Mouse (Mus musculus): Measurements from ENCODE around the gene Aqp6. TPM values are rescaled to one million over a fixed set of nuclear protein-coding genes. Genes with fewer than 3 reads are reported as not detected.

Gene Aqp6
- polyA plus RNA-seq, 1 experiment from 2014 or later: 1.3 TPM

- peaks cover 39% of the 10 kb centered on the region for H3K36me3 ChIP-seq
- no peak for ATAC-seq (ENCODE audit: low FRiP score)
- H3K9me3 ChIP-seq (replicated peaks): no peaks in the 10 kb centered on the region
- H3K9ac ChIP-seq: no peak overlapping the region
- no peak overlapping the region for H3K4me3 ChIP-seq
- H3K27ac ChIP-seq: peak overlapping the region; percentile 52; the same call in 1 of the 2 replicates
- H3K4me1 ChIP-seq: peaks cover 8% of the 10 kb centered on the region
- H3K27me3 ChIP-seq: 0 out of 2 replicates have a peak, but pooled peaks cover 3% of the 10 kb centered on the region
- 82% methylated on average over 4 of the region's 4 CpGs for WGBS
- no peak overlapping the region for H3K4me2 ChIP-seq (replicated peaks)
Observed at GRCm38 (mm10) chr15:99619821-99620220, 18.6 kb downstream of the Aqp6 start.

- no peaks in the 10 kb centered on the region for H3K27me3 ChIP-seq
- H3K9me3 ChIP-seq (replicated peaks): no peaks in the 10 kb centered on the region
- ATAC-seq (ENCODE audit: low FRiP score): no peak
- no peak overlapping the region for H3K4me3 ChIP-seq
- 92% methylated on average over 7 of the region's 11 CpGs for WGBS
- peaks cover 61% of the 10 kb centered on the region for H3K36me3 ChIP-seq
- H3K27ac ChIP-seq: no peak overlapping the region
- no peaks in the 10 kb centered on the region for H3K4me1 ChIP-seq
- H3K9ac ChIP-seq: no peak overlapping the region
- no peak overlapping the region for H3K4me2 ChIP-seq (replicated peaks)
Observed at GRCm38 (mm10) chr15:99622063-99622462, 20.9 kb downstream of the Aqp6 start.

GRCm38 (mm10) chr15:99631618-99632017, 30.4 kb downstream of the Aqp6 start:
- Histone ChIP-seq H3K27me3 (no peaks in the 10 kb centered on the region), H3K4me3 (no peak overlapping the region), H3K36me3 (peaks cover 84% of the 10 kb centered on the region), H3K4me2 (replicated peaks) (no peak overlapping the region), H3K27ac (no peak overlapping the region), H3K9ac (no peak overlapping the region), H3K4me1 (peaks cover 5% of the 10 kb centered on the region; the same call in 1 of the 2 replicates), H3K9me3 (replicated peaks) (0 out of 2 replicates have a peak, but pooled peaks cover 3% of the 10 kb centered on the region)
- ATAC-seq (ENCODE audit: low FRiP score): no peak

GRCm38 (mm10) chr15:99634702-99635101, 33.5 kb downstream of the Aqp6 start:
- 95% methylated on average over 7 of the region's 7 CpGs for WGBS
- Histone ChIP-seq H3K9ac (no peak overlapping the region), H3K4me3 (no peak overlapping the region), H3K4me2 (replicated peaks) (no peak overlapping the region), H3K36me3 (peaks cover 82% of the 10 kb centered on the region), H3K9me3 (replicated peaks) (0 out of 2 replicates have a peak, but pooled peaks cover 3% of the 10 kb centered on the region), H3K27me3 (no peaks in the 10 kb centered on the region), H3K4me1 (peaks cover 15% of the 10 kb centered on the region; the same call in 1 of the 2 replicates), H3K27ac (no peak overlapping the region)
- no peak for ATAC-seq (ENCODE audit: low FRiP score)

- H3K27me3 ChIP-seq: no peaks in the 10 kb centered on the region
- no peaks in the 10 kb centered on the region for H3K9me3 ChIP-seq (replicated peaks)
- peak; percentile 66; the same call in 1 of the 2 replicates for ATAC-seq (ENCODE audit: low FRiP score)
- H3K9ac ChIP-seq: no peak overlapping the region
- peaks cover 67% of the 10 kb centered on the region for H3K36me3 ChIP-seq
- H3K4me1 ChIP-seq: peaks cover 17% of the 10 kb centered on the region
- peak overlapping the region; percentile 8; the same call in 1 of the 2 replicates for H3K4me2 ChIP-seq (replicated peaks)
- peak overlapping the region; percentile 89 for H3K27ac ChIP-seq
- WGBS: 50% methylated on average over 12 of the region's 12 CpGs
- no peak overlapping the region for H3K4me3 ChIP-seq
Observed at GRCm38 (mm10) chr15:99637405-99638123, 36.4 kb downstream of the Aqp6 start.

GRCm38 (mm10) chr15:99638124-99638485, 36.9 kb downstream of the Aqp6 start:
- no peak overlapping the region for H3K9ac ChIP-seq
- H3K36me3 ChIP-seq: peaks cover 64% of the 10 kb centered on the region
- H3K27me3 ChIP-seq: no peaks in the 10 kb centered on the region
- no peak overlapping the region for H3K4me2 ChIP-seq (replicated peaks)
- 0 out of 2 replicates have a peak, but pooled peaks have one; percentile 67 for ATAC-seq (ENCODE audit: low FRiP score)
- no peaks in the 10 kb centered on the region for H3K9me3 ChIP-seq (replicated peaks)
- no peak overlapping the region for H3K4me3 ChIP-seq
- 77% methylated on average over 5 of the region's 5 CpGs for WGBS
- H3K4me1 ChIP-seq: peaks cover 19% of the 10 kb centered on the region
- H3K27ac ChIP-seq: peak overlapping the region; percentile 89

GRCm38 (mm10) chr15:99642622-99643021, 41.4 kb downstream of the Aqp6 start:
- WGBS: 66% methylated on average over 6 of the region's 6 CpGs
- Histone ChIP-seq H3K4me2 (replicated peaks) (no peak overlapping the region), H3K36me3 (peaks cover 29% of the 10 kb centered on the region), H3K9ac (peak overlapping the region; percentile 36; the same call in 1 of the 2 replicates), H3K27ac (peak overlapping the region; percentile 70), H3K27me3 (no peaks in the 10 kb centered on the region), H3K9me3 (replicated peaks) (no peaks in the 10 kb centered on the region), H3K4me3 (no peak overlapping the region), H3K4me1 (peaks cover 44% of the 10 kb centered on the region)
- no peak for ATAC-seq (ENCODE audit: low FRiP score)

GRCm38 (mm10) chr15:99643832-99644231, 42.6 kb downstream of the Aqp6 start:
- peak overlapping the region; percentile 62 for H3K27ac ChIP-seq
- no peak for ATAC-seq (ENCODE audit: low FRiP score)
- H3K4me3 ChIP-seq: no peak overlapping the region
- peaks cover 50% of the 10 kb centered on the region for H3K4me1 ChIP-seq
- 79% methylated on average over 10 of the region's 10 CpGs for WGBS
- H3K4me2 ChIP-seq (replicated peaks): no peak overlapping the region
- H3K36me3 ChIP-seq: peaks cover 23% of the 10 kb centered on the region
- H3K9ac ChIP-seq: no peak overlapping the region
- H3K9me3 ChIP-seq (replicated peaks): no peaks in the 10 kb centered on the region
- no peaks in the 10 kb centered on the region for H3K27me3 ChIP-seq

- 62% methylated on average over 7 of the region's 7 CpGs for WGBS
- peaks cover 59% of the 10 kb centered on the region for H3K4me1 ChIP-seq
- no peaks in the 10 kb centered on the region for H3K9me3 ChIP-seq (replicated peaks)
Observed at GRCm38 (mm10) chr15:99644776-99645175, 43.6 kb downstream of the Aqp6 start.

GRCm38 (mm10) chr15:99648326-99648725, 47.1 kb downstream of the Aqp6 start:
- H3K36me3 ChIP-seq: no peaks in the 10 kb centered on the region
- H3K4me3 ChIP-seq: no peak overlapping the region
- WGBS: 27% methylated on average over 4 of the region's 4 CpGs
- H3K9ac ChIP-seq: no peak overlapping the region; the same call in 1 of the 2 replicates
- peak overlapping the region; percentile 74 for H3K27ac ChIP-seq
- peaks cover 70% of the 10 kb centered on the region for H3K4me1 ChIP-seq
- ATAC-seq (ENCODE audit: low FRiP score): peak; percentile 59
- no peaks in the 10 kb centered on the region for H3K9me3 ChIP-seq (replicated peaks)
- H3K27me3 ChIP-seq: peaks cover 4% of the 10 kb centered on the region; the same call in 1 of the 2 replicates
- peak overlapping the region; percentile 27 for H3K4me2 ChIP-seq (replicated peaks)

More at GRCm38 (mm10) chr15:99644776-99645175, 43.6 kb downstream of the Aqp6 start:
- ATAC-seq (ENCODE audit: low FRiP score): no peak
- H3K36me3 ChIP-seq: peaks cover 13% of the 10 kb centered on the region
- H3K4me2 ChIP-seq (replicated peaks): no peak overlapping the region
- H3K9ac ChIP-seq: no peak overlapping the region
- peak overlapping the region; percentile 66 for H3K27ac ChIP-seq
- H3K27me3 ChIP-seq: no peaks in the 10 kb centered on the region
- H3K4me3 ChIP-seq: no peak overlapping the region

- ATAC-seq (ENCODE audit: low FRiP score): no peak
- Histone ChIP-seq H3K9me3 (replicated peaks) (no peaks in the 10 kb centered on the region), H3K4me1 (peaks cover 75% of the 10 kb centered on the region)
Observed at GRCm38 (mm10) chr15:99649067-99649761, 48.0 kb downstream of the Aqp6 start.

GRCm38 (mm10) chr15:99650304-99650703, 49.1 kb downstream of the Aqp6 start:
- H3K4me3 ChIP-seq: peak overlapping the region; percentile 85
- no peaks in the 10 kb centered on the region for H3K9me3 ChIP-seq (replicated peaks)
- H3K27me3 ChIP-seq: peaks cover 22% of the 10 kb centered on the region
- H3K4me1 ChIP-seq: peaks cover 69% of the 10 kb centered on the region
- H3K9ac ChIP-seq: peak overlapping the region; percentile 83
- no peak for ATAC-seq (ENCODE audit: low FRiP score)
- H3K27ac ChIP-seq: peak overlapping the region; percentile 41; the same call in 1 of the 2 replicates
- whole genome bisulfite sequencing: 57% methylated on average over 2 of the region's 2 CpGs
- peak overlapping the region; percentile 76 for H3K4me2 ChIP-seq (replicated peaks)
- no peaks in the 10 kb centered on the region for H3K36me3 ChIP-seq

More at GRCm38 (mm10) chr15:99649067-99649761, 48.0 kb downstream of the Aqp6 start:
- peak overlapping the region; percentile 76 for H3K4me2 ChIP-seq (replicated peaks)
- H3K4me3 ChIP-seq: peak overlapping the region; percentile 85
- 27% methylated on average over 6 of the region's 6 CpGs for WGBS
- no peaks in the 10 kb centered on the region for H3K36me3 ChIP-seq
- peak overlapping the region; percentile 80 for H3K27ac ChIP-seq
- peaks cover 12% of the 10 kb centered on the region for H3K27me3 ChIP-seq
- peak overlapping the region; percentile 49 for H3K9ac ChIP-seq
